Mouse (Mus musculus): ENCODE results near the gene Tnks2.
"Not testable (repeated sequence)": the region's sequence is repeated elsewhere in the genome, so short reads cannot be mapped to it uniquely, and the experiment has no call there.

Gene Tnks2

DNA sequence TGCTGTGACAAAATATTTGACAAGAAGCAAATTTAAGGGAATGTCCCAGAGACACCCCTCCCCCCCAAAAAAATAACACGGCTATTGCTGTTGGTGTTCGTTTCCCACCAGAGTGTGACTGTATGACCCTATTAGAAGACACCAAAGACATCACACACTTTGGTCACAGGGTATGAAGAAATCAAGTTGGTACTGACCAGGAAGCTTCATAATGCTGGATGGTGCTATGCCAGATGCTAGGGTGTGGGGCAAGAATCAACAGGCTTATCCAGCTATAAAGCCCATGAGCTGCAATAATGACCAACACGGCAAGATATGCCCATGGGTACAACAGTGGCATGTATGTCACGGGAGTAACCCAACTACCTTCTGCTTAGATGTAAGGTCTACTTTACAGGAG is 11.3 kb upstream of the Tnks2 start:
- DNase-seq (ENCODE audit: extremely low spot score, low spot score): no peak

DNA sequence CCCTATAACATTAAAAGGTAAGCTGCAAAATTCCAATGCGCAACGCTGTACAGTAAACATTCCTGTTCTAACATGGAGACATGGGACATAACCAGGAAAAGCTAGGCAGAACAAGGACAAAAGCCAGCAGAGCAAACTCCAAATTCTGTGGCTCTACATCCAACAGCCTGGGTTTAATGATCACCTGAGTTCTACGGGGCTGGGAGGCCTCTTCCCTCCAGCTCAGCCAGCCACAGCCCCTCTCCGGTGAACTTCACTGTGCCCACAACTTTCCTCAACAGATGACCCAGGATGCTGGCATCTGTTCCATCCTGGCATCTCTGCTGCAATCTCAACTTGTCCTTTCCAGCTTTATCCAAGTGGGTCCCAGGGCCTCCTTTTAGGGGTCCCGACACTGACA is 6.4 kb upstream of the Tnks2 start:
- no peak for DNase-seq (ENCODE audit: extremely low spot score, low spot score)

DNA sequence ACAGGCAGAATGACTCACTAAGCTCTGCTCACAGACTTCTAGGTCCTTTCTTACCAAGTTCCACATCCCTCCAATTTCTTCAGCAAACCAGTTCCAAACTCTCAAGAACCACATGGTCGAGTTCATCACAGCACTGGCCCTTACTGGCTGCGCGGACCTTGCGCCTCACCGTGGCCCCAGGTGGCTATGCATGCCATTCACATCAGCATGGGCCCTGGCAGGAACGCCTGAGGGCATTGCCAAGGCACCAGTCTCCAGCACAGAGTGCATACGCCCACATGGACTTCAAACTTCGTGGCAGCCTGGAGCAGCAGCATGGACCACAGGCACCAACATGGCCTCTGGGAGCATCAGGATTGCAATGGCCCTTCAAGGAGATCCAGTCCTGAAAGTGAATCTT is 5.7 kb upstream of the Tnks2 start:
- DNase-seq (ENCODE audit: extremely low spot score, low spot score): no peak

DNA sequence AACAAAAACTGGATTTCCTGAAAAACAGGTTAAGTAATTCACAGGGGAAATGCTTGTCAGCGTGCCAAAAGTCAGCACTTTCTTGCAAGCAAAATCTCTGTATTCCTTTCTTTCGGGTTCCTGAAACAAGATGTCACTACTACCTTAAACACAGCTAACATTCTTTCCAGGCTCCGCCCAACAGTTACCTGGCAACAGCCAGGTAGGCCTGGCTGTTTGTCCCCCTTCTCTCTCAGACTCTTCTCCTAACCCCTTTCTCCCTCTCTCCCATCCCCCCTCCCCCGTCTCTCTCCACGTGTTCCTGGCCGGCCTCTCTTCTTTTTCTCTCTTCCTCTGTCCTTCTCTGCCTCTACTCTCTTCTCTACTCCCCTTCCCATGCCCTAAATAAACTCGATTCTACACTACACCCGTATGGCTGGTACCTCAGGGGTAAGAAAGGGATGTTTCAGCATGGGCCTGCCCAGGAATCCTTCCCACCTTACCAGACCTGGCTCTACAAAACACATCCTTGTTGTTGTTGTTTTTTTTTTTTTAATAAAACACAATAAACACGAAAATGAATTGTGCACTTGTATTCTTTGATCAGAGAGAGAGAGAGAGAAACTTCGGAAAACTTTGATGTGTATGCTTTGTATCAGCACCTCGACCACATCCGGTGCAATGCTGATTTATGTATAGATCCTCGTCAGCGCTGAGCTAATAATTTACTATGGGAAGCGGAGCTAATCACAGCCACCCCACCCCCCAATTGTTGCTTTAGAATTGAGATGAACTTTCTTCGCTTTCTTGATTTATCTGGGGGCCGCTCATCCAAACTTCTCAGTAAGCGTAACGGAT is 863 bp upstream of the Tnks2 start:
- DNase-seq (ENCODE audit: extremely low spot score, low spot score): peak; percentile 60

DNA sequence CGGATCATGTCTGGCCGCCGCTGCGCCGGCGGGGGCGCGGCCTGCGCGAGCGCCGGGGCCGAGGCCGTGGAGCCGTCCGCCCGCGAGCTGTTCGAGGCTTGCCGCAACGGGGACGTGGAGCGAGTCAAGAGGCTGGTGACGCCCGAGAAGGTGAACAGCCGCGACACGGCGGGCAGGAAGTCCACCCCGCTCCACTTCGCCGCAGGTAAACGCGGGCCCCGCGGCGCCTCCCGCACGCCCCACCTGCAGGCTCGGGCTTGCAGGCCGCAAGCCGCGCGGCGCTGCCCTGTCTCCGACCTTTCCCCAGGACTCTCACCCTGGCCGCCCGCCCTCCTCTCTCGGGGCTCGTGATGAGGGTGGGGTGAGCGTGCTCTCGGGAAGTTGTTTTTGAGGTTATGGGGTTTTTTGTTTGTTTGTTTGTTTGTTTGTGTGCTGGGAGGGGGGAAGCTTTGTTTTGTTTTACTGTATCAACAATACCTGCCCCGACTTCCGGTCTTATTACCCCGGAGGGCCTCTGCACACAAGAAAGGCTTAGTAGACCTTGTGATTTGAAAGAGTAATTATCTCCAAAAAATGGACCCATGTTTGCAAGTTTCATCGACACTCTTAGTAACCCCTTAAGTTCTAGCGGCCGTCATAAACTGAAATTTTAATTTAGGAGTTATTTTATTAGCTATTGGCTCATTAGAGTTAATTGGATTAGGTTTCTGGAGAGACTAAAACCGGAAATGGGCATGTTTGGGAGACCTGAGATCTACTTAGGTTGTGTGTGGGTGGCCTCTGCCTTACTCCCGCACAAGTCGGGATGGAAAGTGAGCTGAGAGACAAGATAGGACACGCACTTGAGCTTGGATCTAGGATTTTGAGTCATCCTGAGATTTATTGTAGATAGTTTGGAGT is 750 bp downstream of the Tnks2 start:
- peak; percentile 73 for DNase-seq (ENCODE audit: extremely low spot score, low spot score)

DNA sequence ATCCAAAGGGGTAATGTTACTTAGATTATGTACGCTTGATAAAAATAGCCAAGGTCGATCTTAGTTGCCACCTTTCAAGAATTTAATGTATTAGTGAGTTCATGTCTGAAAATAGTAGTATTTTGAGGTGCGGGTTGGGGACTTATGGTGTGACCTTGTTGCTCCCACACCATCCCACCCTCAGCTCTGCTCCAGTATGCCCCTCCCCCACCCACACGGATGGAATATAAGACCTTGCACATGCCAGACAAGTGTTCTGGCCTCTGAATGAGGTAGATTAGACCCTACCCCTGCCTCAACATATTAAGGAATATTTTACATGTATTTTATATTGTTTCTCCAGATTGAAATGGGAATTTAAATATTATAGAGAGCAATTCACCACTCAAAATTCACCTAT is 2.0 kb downstream of the Tnks2 start:
- DNase-seq (ENCODE audit: extremely low spot score, low spot score): no peak

DNA sequence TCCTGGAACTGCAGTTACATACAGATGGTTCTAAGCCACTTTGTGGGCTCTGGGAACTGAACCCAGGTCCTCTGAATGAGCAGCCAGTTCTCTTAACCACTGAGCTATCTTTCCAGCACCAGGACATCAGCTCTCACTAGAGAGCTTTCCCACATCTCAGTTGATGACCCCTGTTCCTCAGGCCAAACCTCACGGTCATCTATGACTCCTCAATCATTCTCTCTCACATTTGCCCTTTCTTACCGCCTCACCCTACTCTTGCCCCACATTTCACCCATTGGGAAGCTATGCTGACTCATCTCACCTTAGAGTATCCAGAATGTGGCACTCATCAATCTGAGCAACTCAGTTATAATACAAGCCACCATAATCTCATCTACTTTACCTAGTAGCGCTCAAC is 6.3 kb downstream of the Tnks2 start:
- DNase-seq (ENCODE audit: extremely low spot score, low spot score): no peak

DNA sequence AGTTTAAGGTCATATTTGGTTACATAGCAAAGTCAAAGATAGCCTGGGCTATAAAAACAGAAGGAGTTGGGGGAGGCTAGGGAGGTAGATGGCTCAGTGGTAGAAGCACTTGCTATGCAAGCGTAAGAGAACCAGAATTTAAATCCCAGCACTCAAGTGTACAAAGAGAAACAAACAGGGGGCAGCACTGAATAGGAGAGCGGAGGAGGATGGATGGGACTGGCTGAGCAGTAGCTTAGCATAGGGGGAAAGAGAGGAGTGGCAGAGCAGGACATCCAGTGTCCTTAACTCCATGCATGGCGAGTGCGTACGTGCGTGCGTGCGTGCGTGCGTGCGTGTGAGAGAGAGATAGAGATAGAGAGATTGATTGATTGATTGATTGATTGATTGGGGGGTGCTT is 9.8 kb downstream of the Tnks2 start:
- no peak for DNase-seq (ENCODE audit: extremely low spot score, low spot score)

DNA sequence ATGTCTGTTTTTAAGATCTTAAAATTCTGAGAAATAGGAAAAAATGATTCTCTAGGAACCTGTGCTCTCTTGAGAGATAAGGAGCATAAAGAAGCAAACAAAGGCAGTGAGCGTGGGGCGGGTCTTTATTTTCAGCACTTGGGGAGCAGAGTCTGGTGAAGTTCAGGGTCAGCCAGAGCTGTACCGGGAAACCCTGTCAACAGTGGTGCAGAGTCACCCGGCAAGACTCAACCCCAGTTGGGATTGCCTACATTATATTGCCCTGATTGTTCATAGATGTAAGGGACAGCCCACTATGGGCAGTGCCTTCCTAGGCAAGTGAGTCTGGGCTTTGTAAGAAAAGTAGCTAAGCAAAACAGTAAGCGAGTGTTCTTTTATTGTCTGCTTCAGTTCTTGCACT is 11.9 kb downstream of the Tnks2 start:
- no peak for DNase-seq (ENCODE audit: extremely low spot score, low spot score)

DNA sequence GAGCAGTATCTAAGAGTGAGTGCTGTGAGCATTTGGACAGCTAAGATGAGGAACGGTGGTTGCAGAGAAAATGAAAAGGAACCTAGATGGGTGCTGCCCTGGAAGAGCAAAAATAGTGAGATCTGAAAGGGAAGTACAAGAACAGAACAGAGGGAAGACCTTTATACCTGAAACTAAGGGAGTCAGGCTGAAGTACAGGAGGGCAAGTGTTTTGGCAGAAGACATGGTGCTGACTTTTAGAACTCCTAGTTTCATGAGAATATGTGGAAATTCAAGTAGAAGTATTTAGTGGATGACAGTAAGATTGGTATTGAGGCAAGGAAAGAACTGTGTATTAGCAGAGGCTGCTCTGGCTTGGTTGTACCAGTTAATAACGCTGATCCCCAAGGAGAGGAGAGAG is 19.8 kb downstream of the Tnks2 start:
- DNase-seq (ENCODE audit: extremely low spot score, low spot score): no peak

DNA sequence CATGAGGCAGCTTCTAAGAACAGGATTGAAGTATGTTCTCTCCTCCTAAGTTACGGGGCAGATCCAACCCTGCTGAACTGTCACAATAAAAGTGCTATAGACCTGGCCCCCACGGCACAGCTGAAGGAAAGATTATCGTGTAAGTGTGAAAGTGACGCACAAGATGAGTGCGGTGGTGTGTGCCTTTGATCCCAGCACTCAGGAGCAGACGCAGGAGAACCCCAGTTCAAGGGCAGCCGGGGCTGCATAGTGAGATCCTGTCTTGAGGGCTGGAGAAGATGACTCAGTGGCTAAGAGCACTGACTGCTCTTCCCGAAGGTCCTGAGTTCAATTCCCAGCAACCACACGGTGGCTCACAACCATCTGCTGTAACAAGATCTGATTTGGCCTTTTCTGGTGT is 23.8 kb downstream of the Tnks2 start:
- no peak for DNase-seq (ENCODE audit: extremely low spot score, low spot score)

DNA sequence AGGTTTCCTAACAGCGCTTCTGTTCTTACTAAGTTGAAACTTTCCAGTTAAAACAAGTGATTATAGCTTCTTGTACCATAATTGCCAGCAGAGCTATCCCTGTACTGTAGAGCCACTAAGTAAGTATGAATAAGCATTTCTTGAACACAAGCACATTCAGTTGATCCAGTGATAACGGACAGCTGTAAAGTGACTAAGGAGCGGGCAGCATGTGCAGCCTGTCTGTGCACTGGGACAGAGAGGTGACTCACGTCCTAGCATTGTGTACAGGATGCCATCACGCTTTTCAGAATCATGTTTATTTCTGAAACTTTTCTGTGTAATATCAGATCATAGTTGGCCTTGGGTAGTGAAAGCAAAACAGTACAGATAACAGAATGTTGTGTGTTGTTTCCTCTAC is 26.4 kb downstream of the Tnks2 start:
- DNase-seq (ENCODE audit: extremely low spot score, low spot score): no peak

DNA sequence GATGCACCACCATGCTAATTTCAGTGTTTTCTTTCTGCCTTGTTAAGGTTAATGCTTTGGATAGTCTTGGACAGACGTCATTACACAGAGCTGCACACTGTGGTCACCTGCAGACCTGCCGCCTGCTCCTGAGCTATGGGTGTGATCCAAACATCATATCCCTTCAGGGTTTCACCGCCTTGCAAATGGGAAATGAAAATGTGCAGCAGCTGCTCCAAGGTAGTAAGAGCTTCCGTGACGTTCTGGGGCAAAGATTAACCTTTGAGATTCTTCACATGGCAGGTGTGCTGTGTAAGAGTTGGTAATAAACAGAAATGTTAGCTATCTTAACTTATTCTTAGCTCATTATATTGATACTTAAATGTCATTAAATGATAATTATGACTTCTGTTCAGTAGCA is 31.9 kb downstream of the Tnks2 start:
- DNase-seq (ENCODE audit: extremely low spot score, low spot score): no peak

DNA sequence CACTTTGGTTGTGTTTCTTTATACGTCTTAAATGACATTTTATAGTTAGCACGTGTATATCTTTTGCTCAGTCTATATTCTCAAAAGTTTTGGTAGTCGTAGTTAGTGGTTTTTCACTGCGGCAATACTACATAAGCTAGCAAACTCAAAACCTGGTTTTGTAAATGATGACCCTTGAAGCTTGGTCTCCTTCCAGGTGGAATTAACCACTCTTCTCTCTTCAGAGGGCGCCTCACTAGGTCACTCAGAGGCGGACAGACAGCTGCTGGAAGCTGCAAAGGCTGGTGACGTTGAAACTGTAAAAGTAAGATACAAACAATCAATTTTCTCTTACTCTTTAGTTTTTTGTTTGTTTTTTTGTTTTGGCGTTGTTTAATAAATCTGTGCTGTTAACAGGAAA is 33.4 kb downstream of the Tnks2 start:
- no peak for DNase-seq (ENCODE audit: extremely low spot score, low spot score)

DNA sequence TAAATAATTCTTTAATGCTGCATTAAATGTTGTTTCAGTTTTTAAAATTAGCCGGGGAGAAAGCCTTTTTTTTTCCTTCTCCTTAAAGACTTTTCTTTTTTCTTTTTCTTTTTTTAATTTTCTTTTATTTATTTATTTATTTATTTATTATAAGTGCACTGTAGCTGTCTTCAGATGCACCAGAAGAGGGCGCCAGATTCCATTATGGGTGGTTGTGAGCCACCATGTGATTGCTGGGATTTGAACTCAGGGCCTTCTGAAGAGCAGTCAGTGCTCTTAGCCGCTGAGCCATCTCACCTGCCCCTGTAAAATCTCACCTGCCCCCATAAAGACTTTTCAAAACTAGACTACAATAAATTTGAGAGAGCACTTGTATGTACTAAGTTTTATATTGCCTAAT is 34.6 kb downstream of the Tnks2 start:
- not testable (repeated sequence) for DNase-seq (ENCODE audit: extremely low spot score, low spot score)

DNA sequence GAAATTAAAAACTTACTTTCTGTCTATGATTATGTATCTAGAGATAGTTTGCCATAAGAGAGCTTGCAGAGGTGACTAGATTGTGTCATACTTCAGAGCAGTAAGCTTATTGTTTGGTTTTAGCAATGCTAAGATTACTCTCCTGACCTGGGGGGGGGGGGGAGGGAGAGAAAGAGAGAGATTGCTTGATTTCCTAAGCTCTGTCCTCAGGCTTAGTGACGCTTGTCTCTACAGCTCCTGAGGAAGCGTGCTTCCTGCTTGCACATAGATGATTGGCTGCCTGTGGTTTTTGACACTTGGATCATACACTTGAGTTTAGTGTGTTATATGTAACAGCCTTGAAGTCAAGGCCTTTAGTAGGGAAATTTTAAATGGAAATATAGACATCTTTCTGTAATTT is 40.6 kb downstream of the Tnks2 start:
- no peak for DNase-seq (ENCODE audit: extremely low spot score, low spot score)

DNA sequence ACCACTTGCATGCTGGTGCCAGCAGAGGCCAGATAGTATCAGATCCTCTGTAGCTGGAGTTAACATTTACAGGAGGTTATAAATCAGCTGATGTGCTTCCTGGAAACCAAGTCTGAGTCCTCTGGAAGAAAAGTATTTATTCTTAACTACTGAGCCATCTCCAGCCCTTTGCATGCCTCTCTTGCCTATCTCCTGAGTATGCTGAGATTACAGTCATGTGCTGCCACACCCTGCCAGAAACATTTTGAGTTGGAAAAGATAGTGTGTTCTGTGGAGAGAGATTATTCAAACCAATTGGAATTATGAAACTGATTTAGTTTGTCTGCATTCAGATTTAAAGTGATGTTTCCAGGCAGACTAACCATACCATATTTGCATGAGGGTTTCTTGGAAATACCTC is 43.3 kb downstream of the Tnks2 start:
- no peak for DNase-seq (ENCODE audit: extremely low spot score, low spot score)

DNA sequence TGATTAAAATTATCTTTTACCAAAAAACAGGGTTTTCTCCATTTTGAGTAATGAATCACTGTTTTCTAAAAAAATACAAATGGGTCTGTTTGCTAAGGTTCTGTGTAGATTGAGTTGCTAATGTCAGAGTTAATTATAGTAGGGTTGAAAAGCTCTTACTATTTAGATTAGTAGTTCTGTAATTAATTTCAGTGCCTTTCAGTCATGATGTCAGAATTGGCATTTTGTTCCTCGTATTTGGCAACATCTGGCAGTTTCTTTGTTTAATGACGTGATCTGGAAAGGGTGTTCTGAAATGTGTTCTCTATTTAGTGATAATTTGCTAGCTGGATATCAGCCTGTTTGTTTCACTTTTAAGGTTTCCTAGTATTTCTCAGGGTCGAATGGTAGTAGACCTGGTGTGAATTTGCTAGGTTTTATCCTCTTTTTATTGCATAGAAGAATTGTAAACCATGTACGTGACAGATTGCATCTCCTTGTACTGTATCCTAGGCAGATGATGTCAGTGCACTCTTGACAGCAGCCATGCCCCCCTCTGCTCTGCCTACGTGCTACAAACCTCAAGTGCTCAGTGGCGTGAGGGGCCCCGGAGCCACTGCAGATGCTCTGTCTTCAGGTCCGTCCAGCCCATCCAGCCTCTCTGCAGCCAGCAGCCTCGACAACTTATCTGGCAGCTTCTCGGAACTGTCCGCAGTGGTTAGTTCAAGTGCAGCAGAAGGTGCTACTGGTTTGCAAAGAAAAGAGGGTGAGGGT is 44.9 kb downstream of the Tnks2 start:
- DNase-seq (ENCODE audit: extremely low spot score, low spot score): no peak

DNA sequence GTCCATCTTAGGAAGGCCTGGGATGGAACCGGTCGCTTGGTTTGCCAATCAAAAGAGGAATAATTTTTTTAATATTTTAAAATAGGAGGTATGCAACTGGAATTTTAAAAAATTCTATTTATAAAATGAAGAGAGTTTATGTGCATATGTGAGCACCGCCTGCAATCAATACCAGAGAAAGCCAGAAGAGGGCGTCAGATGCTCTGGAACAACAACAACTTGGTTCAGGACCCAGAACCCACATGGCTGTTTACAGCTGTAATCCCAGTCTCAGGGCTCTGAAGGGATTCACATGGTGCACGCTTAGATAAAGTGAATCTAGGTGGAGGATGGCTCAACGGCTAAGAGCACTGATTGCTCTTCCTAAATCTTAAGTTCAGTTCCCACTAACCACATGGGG is 49.1 kb downstream of the Tnks2 start:
- no peak for DNase-seq (ENCODE audit: extremely low spot score, low spot score)

DNA sequence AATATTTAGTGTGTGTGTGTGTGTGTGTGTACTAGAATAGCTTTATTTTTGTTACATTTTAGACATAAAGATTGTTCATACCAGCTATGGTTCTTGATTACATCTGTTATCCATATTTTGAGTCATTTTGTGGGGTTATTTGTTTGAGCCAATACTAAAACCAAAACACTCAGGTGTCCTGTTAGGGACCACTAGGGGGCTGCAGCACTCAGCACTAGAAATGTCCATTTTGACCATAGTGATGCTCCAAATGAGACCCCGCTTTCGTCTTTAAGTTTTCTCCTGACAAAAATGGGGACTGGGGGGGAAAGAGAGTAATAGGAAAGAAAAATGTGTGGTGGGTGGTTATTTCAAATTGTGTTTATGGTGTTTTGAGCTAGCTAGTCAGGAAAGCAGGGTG is 52.3 kb downstream of the Tnks2 start:
- no peak for DNase-seq (ENCODE audit: extremely low spot score, low spot score)

DNA sequence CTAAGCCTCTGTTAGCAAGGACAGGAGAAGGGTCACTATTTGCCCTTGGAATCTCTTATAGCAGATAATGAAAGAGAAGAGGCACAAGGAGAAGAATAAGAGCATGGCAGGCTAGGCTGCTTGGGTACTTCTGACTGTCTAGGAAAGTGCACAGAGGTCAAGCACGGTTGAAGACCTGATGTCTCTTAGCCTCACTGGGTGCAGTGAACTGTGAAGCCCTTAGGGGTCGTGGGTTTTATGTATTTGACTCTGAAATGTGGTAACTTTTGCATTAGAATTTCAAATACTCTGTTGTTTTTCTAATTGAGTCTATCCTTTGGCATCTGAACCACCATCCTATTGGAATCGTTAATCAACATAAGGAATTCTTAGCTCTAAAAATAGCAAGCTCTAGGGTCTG is 53.7 kb downstream of the Tnks2 start:
- no peak for DNase-seq (ENCODE audit: extremely low spot score, low spot score)

DNA sequence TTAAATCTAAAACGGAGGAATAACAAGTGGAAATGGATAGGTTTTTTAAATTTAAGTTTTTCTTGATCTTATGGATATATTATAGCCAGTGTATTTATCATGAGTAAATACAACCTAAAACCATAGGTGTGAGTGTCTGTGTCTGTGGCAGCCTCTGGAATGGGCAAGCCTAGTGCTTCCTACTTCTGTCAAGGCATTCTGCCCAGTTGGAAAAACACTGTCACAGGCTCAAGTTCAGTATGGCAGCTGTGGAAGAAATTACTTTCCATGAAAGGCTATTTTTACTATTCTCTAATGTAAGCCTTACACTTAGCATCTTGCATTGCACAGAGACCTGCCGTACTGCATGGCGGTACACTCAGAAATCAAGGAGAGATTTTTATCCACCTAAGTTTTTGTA is 57.7 kb downstream of the Tnks2 start:
- DNase-seq (ENCODE audit: extremely low spot score, low spot score): no peak

All from neural tube, embryonic 10.5 days (tissue).